Mouse (Mus musculus): ENCODE measurements around the gene Phkg2. TPM values are rescaled to one million over a fixed set of nuclear protein-coding genes. Genes with fewer than 3 reads are reported as not detected.

The Phkg2 gene
- 20.0 and 24.6 TPM in 2 replicates for polyA plus RNA-seq (2015; fragmentation: Nextera tagmentation; extraction: Ambion mirVana)

- no peaks in the 10 kb centered on the region for H3K27me3 ChIP-seq
- H3K9ac ChIP-seq: peak within 1 kb of the TSS; percentile 88
- H3K27ac ChIP-seq (replicated peaks): peak within 1 kb of the TSS; percentile 76
- H3K4me3 ChIP-seq (replicated peaks): peak within 1 kb of the TSS; percentile 86
- under 1% methylated on average over 17 of the region's 17 CpGs for WGBS (ENCODE audit: insufficient replicate concordance)
- H3K4me1 ChIP-seq (replicated peaks): peaks cover 28% of the 10 kb centered on the region
- ATAC-seq (ENCODE audit: insufficient read depth): peak; percentile 99
- H3K36me3 ChIP-seq (replicated peaks): peaks cover 19% of the 10 kb centered on the region
- H3K4me2 ChIP-seq: peak within 1 kb of the TSS; percentile 92
- no peaks in the 10 kb centered on the region for H3K9me3 ChIP-seq (replicated peaks)
These were observed at the start of gene Phkg2 for GRCm38 (mm10) chr7:127572895-127573471. Phkg2 (plus strand) TSS chr7:127573340.

- Histone ChIP-seq H3K4me1 (replicated peaks) (no peaks in the 10 kb centered on the region), H3K4me2 (no peak overlapping the region), H3K9ac (no peak overlapping the region), H3K9me3 (replicated peaks) (no peaks in the 10 kb centered on the region), H3K4me3 (replicated peaks) (no peak overlapping the region), H3K27ac (replicated peaks) (no peak overlapping the region), H3K36me3 (replicated peaks) (peaks cover 96% of the 10 kb centered on the region), H3K27me3 (no peaks in the 10 kb centered on the region)
- 91% methylated on average over 3 of the region's 3 CpGs for WGBS (ENCODE audit: insufficient replicate concordance)
- ATAC-seq (ENCODE audit: insufficient read depth): no peak
These were observed 31.5 kb upstream of the Phkg2 start for GRCm38 (mm10) chr7:127541671-127542070.

DNA sequence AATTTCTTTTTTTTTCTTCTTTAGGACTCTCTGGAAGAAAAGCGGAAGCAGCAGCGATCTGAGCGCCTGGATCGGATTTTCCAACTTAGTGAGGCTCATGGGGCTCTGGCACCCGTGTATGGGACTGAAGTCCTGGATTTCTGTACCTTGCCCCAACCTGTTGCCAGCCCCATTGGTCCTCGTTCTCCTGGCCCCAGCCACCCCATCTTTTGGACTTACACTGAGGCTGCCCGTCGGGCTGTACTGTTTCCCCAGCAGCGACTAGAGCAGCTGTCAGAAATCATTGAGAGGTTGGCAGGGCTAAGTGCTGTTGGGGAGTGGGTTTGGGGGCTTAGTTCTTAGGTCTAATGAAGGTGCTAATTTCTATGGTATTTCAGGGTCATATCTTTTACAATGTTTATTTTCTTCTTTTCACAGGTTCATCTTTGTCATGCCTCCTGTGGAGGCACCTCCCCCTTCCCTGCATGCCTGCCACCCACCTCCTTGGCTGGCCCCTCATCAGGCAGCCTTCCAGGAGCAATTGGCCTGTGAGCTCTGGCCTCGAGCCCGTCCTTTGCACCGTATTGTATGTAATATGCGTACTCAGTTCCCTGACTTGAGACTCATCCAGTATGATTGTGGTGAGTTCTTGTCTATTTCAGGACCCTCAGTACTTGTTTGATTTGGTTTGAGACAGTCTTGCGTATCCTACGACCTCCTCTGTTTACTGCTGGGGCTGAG lies 23.9 kb upstream of the Phkg2 start:
- no peak overlapping the region for H3K27ac ChIP-seq (replicated peaks)
- no peaks in the 10 kb centered on the region for H3K9me3 ChIP-seq (replicated peaks)
- no peak for ATAC-seq (ENCODE audit: insufficient read depth)
- WGBS (ENCODE audit: insufficient replicate concordance): 91% methylated on average over 15 of the region's 15 CpGs
- H3K9ac ChIP-seq: no peak overlapping the region
- no peak overlapping the region for H3K4me3 ChIP-seq (replicated peaks)
- H3K4me2 ChIP-seq: no peak overlapping the region
- H3K36me3 ChIP-seq (replicated peaks): peaks cover 89% of the 10 kb centered on the region
- H3K4me1 ChIP-seq (replicated peaks): no peaks in the 10 kb centered on the region
- H3K27me3 ChIP-seq: no peaks in the 10 kb centered on the region

- H3K4me2 ChIP-seq: no peak overlapping the region
- H3K36me3 ChIP-seq (replicated peaks): peaks cover 90% of the 10 kb centered on the region
- H3K4me3 ChIP-seq (replicated peaks): no peak overlapping the region
- WGBS (ENCODE audit: insufficient replicate concordance): 91% methylated on average over 8 of the region's 8 CpGs
- H3K27me3 ChIP-seq: no peaks in the 10 kb centered on the region
- H3K27ac ChIP-seq (replicated peaks): no peak overlapping the region
- H3K4me1 ChIP-seq (replicated peaks): no peaks in the 10 kb centered on the region
- H3K9me3 ChIP-seq (replicated peaks): no peaks in the 10 kb centered on the region
- no peak for ATAC-seq (ENCODE audit: insufficient read depth)
- H3K9ac ChIP-seq: no peak overlapping the region
These were observed 21.6 kb upstream of the Phkg2 start for GRCm38 (mm10) chr7:127551558-127551957.

DNA sequence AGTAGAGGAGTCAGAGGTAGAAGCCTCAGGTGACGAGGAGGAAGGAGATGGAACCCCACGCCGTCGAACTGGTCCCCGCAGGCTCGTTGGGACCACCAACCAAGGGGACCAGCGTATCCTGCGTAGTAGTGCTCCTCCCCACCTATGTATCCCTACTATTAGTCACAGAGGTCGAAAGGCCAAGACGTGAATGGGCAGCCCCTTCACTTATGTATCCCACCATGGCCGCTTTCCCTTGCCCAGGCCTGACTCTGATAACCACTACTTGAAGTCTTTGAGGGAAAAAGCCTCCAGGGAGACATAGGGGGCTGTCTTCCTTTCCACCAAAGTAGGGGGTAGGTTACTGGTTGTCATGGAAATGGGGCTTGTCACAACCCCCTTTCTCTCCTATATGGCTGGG lies 12.6 kb upstream of the Phkg2 start:
- Histone ChIP-seq H3K9me3 (replicated peaks) (no peaks in the 10 kb centered on the region), H3K27ac (replicated peaks) (no peak overlapping the region), H3K4me3 (replicated peaks) (no peak overlapping the region), H3K4me2 (no peak overlapping the region), H3K36me3 (replicated peaks) (peaks cover 84% of the 10 kb centered on the region), H3K4me1 (replicated peaks) (no peaks in the 10 kb centered on the region), H3K27me3 (no peaks in the 10 kb centered on the region), H3K9ac (no peak overlapping the region)
- WGBS (ENCODE audit: insufficient replicate concordance): 91% methylated on average over 11 of the region's 11 CpGs
- no peak for ATAC-seq (ENCODE audit: insufficient read depth)

GRCm38 (mm10) chr7:127561340-127561858 lies 11.7 kb upstream of the Phkg2 start, which contains the start of gene Tmem265:
Tmem265 (plus strand) TSS chr7:127561390.
- Histone ChIP-seq H3K4me1 (replicated peaks) (no peaks in the 10 kb centered on the region), H3K9me3 (replicated peaks) (no peaks in the 10 kb centered on the region), H3K36me3 (replicated peaks) (peaks cover 83% of the 10 kb centered on the region), H3K4me2 (no peak within 1 kb of the TSS), H3K4me3 (replicated peaks) (no peak within 1 kb of the TSS), H3K27ac (replicated peaks) (no peak within 1 kb of the TSS), H3K27me3 (no peaks in the 10 kb centered on the region), H3K9ac (no peak within 1 kb of the TSS)
- 85% methylated on average over 5 of the region's 5 CpGs for WGBS (ENCODE audit: insufficient replicate concordance)
- ATAC-seq (ENCODE audit: insufficient read depth): no peak

DNA sequence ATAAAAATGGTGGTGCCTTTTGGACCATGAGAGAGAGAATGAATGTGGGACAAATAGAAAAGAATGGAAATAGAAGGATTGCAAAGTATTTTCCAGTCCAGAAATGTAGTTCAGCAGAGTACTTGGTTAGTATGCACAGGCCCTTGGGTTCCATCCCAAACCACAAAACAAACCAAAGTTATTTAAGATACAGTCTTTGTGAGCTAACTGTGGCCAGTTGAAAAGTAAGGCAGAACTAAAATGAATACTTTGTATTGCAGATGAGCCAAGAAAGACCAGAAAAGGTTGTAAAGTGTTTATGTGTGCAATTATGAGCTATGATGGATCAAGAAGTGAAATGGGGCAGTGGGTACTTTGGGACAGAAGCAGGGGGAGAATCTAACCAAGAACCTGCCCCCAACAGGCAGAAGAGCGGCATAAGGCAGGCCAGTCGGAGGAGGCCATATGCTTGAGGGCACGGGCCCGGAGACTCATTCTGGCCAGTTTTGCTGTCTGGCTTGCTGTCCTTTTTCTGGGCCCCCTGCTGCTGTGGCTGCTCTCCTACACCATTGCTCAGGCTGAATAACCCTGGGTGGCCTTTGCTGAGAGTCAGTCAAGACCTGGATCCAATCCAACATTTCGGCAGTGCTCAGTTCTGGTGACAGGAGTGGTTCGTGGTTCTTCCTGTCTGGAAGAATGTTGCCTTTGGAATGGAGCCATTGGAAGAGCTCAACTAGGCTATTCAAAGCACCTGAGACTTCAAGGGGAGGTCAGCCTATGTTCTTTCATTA lies 8.6 kb upstream of the Phkg2 start:
- Histone ChIP-seq H3K9ac (no peak overlapping the region), H3K4me1 (replicated peaks) (no peaks in the 10 kb centered on the region), H3K4me3 (replicated peaks) (no peak overlapping the region), H3K27me3 (no peaks in the 10 kb centered on the region), H3K27ac (replicated peaks) (no peak overlapping the region), H3K36me3 (replicated peaks) (peaks cover 74% of the 10 kb centered on the region), H3K9me3 (replicated peaks) (no peaks in the 10 kb centered on the region), H3K4me2 (no peak overlapping the region)
- ATAC-seq (ENCODE audit: insufficient read depth): no peak
- WGBS (ENCODE audit: insufficient replicate concordance): 84% methylated on average over 6 of the region's 6 CpGs

- ATAC-seq (ENCODE audit: insufficient read depth): peak; percentile 37
- Histone ChIP-seq H3K27ac (replicated peaks) (peak overlapping the region; percentile 76), H3K9me3 (replicated peaks) (no peaks in the 10 kb centered on the region), H3K4me3 (replicated peaks) (peak overlapping the region; percentile 86), H3K27me3 (no peaks in the 10 kb centered on the region), H3K4me2 (peak overlapping the region; percentile 92), H3K9ac (peak overlapping the region; percentile 88), H3K4me1 (replicated peaks) (peaks cover 28% of the 10 kb centered on the region), H3K36me3 (replicated peaks) (peaks cover 22% of the 10 kb centered on the region)
- WGBS (ENCODE audit: insufficient replicate concordance): 0% methylated on average over 23 of the region's 28 CpGs
These were observed 416 bp downstream of the Phkg2 start for GRCm38 (mm10) chr7:127573503-127574008.

- Histone ChIP-seq H3K4me3 (replicated peaks) (peak overlapping the region; percentile 86), H3K4me1 (replicated peaks) (peaks cover 28% of the 10 kb centered on the region), H3K9ac (peak overlapping the region; percentile 88), H3K9me3 (replicated peaks) (no peaks in the 10 kb centered on the region), H3K27ac (replicated peaks) (0 out of 2 replicates have a peak overlapping the region, but pooled peaks have one; percentile 38), H3K36me3 (replicated peaks) (peaks cover 21% of the 10 kb centered on the region), H3K27me3 (no peaks in the 10 kb centered on the region), H3K4me2 (peak overlapping the region; percentile 92)
- 11% methylated on average over 7 of the region's 7 CpGs for WGBS (ENCODE audit: insufficient replicate concordance)
- no peak for ATAC-seq (ENCODE audit: insufficient read depth)
These were observed 975 bp downstream of the Phkg2 start for GRCm38 (mm10) chr7:127574115-127574514.

GRCm38 (mm10) chr7:127583260-127583659 lies 10.1 kb downstream of the Phkg2 start:
- Histone ChIP-seq H3K27me3 (no peaks in the 10 kb centered on the region), H3K27ac (replicated peaks) (no peak overlapping the region), H3K4me3 (replicated peaks) (no peak overlapping the region), H3K9ac (no peak overlapping the region), H3K36me3 (replicated peaks) (peaks cover 63% of the 10 kb centered on the region), H3K4me1 (replicated peaks) (peaks cover 33% of the 10 kb centered on the region), H3K4me2 (no peak overlapping the region), H3K9me3 (replicated peaks) (no peaks in the 10 kb centered on the region)
- WGBS (ENCODE audit: insufficient replicate concordance): 81% methylated on average over 6 of the region's 6 CpGs
- no peak for ATAC-seq (ENCODE audit: insufficient read depth)

GRCm38 (mm10) chr7:127585031-127585430 lies 11.9 kb downstream of the Phkg2 start:
- peaks cover 44% of the 10 kb centered on the region for H3K4me1 ChIP-seq (replicated peaks)

More at GRCm38 (mm10) chr7:127585031-127585430, 11.9 kb downstream of the Phkg2 start:
- 81% methylated on average over 7 of the region's 7 CpGs for WGBS (ENCODE audit: insufficient replicate concordance)
- H3K4me2 ChIP-seq: no peak overlapping the region
- no peaks in the 10 kb centered on the region for H3K9me3 ChIP-seq (replicated peaks)
- no peak overlapping the region for H3K9ac ChIP-seq
- no peak for ATAC-seq (ENCODE audit: insufficient read depth)
- peaks cover 55% of the 10 kb centered on the region for H3K36me3 ChIP-seq (replicated peaks)
- H3K27me3 ChIP-seq: no peaks in the 10 kb centered on the region
- H3K4me3 ChIP-seq (replicated peaks): no peak overlapping the region
- H3K27ac ChIP-seq (replicated peaks): 0 out of 2 replicates have a peak overlapping the region, but pooled peaks have one; percentile 85
